Mouse (Mus musculus) gastrocnemius, postnatal 25 days (tissue): ENCODE measurements around the gene Ptgs2. TPM values are rescaled to one million over a fixed set of nuclear protein-coding genes. Genes with fewer than 3 reads are reported as not detected.

Experiments used
- DNase-seq: peaks from one replicate; pipeline ENCODE4 v3.0.0; 2022
- microRNA-seq, 2 experiments: library from miRNA; unstranded; fragments of <30 nt; microRNA quantifications; one replicate each; pipeline ENCODE4 v1.2.0; 2021; ENCODE audit warnings: borderline replicate concordance in 2 of 2
- total RNA-seq, 2 experiments: library from RNA; stranded (reverse); gene quantifications; 1 replicate in 1 of 2; 2 replicates in 1 of 2; pipeline ENCODE4 v1.2.3; 2021

Gene Ptgs2
- total RNA-seq, 2 experiments from 2014 or later = 0.29 to 0.36 TPM

DNA sequence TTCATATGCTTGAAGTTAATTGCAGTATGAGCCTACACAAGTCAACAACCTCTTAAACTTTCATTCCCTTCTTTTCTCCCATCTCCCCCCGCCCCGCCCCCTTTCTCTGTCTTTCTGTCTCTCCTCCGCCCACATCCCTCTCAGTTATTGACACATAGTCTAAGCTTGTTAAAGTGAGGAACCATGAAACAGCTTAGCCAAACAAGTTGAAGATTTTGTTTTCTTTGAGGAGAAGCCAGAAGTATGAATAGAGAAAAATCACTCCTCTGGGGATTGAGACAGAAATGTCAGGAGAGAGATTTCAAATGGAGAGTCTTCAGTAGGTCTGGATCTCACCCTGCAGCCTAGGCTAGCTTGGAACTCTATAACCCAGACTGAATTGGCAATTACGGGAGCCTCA, 47.4 kb downstream of the Ptgs2 start:
- no peak for DNase-seq

DNA sequence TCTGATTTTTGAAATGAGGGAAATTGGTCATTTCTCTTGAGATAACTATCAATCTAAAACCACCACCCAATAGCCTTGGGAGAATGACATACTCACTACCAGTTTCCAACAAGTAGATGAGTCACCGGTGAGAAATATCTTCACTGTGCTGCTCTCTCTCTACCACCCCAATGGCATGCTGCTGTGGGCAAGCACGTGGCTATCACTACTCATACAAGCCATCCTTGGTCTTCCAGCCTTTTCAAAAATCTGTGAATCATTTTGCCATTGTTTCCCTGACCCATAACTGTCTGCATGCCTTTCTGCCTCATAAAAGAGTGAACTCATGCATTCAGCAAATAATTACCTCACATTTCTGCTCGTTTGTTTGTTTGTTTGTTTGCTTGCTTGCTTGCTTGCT, 51.6 kb downstream of the Ptgs2 start:
- no peak for DNase-seq

Small RNAs within 50 kb of the gene (microRNA-seq; reads per million reads assigned to microRNA genes)
- 0 reads per million in 2 experiments for gene Gm44329

Other genes with a start within 250 kb of the Ptgs2 start
- 1 to 10 TPM; 2.3 to 2.6 TPM for gene Pla2g4a, start 138.7 kb upstream of the Ptgs2 start, total RNA-seq
- under 1 TPM in 1 of 2 experiments, not detected in 1; 0.43 TPM for gene Pdc, start 219.4 kb downstream of the Ptgs2 start, total RNA-seq